Mouse (Mus musculus) forebrain, embryonic 14.5 days (tissue): ENCODE data around the gene Rhbg. TPM values are rescaled to one million over a fixed set of nuclear protein-coding genes. Genes with fewer than 3 reads are reported as not detected.

Experiments used
- ATAC-seq: fragments of 200-750 bp; cut with Nextera tagmentation; 2 replicates; pipeline ENCODE4 v1.8.0; 2017; ENCODE audit warnings: mild to moderate bottlenecking, moderate library complexity
- DNase-seq: peaks from one replicate; pipeline ENCODE4 v3.0.0-alpha.2; 2015; ENCODE audit warnings: low spot score
- H3K27ac ChIP-seq: fragments of 300-500 bp; sonication (generic); 2 replicates; pipeline ENCODE4 v1.5.1; 2014; ENCODE audit warnings: low read depth, mild to moderate bottlenecking, control low read depth, low read length, moderate library complexity
- H3K27me3 ChIP-seq: fragments of 300-500 bp; sonication (generic); replicated peaks from 2 replicates; pipeline ENCODE4 v1.6.1; 2014; ENCODE audit warnings: low read length, control low read depth, mixed read lengths; ENCODE audit not compliant: control insufficient read depth, insufficient read depth
- H3K36me3 ChIP-seq: fragments of 300-500 bp; sonication (generic); 2 replicates; pipeline ENCODE4 v1.6.1; 2014; ENCODE audit warnings: low read length, control low read depth; ENCODE audit not compliant: control insufficient read depth, insufficient read depth
- H3K4me1 ChIP-seq: fragments of 300-500 bp; sonication (generic); 2 replicates; pipeline ENCODE4 v1.6.1; 2014; ENCODE audit warnings: antibody characterized with exemption, low read length, control low read depth; ENCODE audit not compliant: control insufficient read depth, insufficient read depth
- H3K4me2 ChIP-seq: fragments of 300-500 bp; sonication (generic); 2 replicates; pipeline ENCODE4 v1.6.1; 2014; ENCODE audit warnings: mild to moderate bottlenecking, control low read depth, low read length
- H3K4me3 ChIP-seq: fragments of 300-500 bp; sonication (generic); 2 replicates; pipeline ENCODE4 v1.5.1; 2014; ENCODE audit warnings: low read depth, low read length, control low read depth
- H3K9ac ChIP-seq: fragments of 300-500 bp; sonication (generic); 2 replicates; pipeline ENCODE4 v1.6.1; 2014; ENCODE audit warnings: mild to moderate bottlenecking, low read length, control low read depth, moderate library complexity
- H3K9me3 ChIP-seq: fragments of 300-500 bp; sonication (generic); replicated peaks from 2 replicates; pipeline ENCODE4 v1.6.1; 2016; ENCODE audit warnings: low read length, control low read depth, mixed read lengths; ENCODE audit not compliant: control insufficient read depth
- WGBS: fragments of 180-500 bp; shearing (Covaris S2); extraction: QIAGEN DNeasy Blood & Tissue Kit; methylation state at CpG from one replicate; pipeline ENCODE4 v1.1.7; 2014; 5-methylcytosine and 5-hydroxymethylcytosine counted together
- polyA plus RNA-seq: library from polyadenylated mRNA; unstranded; fragments of >200 nt; fragmentation: Nextera tagmentation; extraction: Ambion mirVana; gene quantifications from 2 replicates; pipeline ENCODE4 v1.2.1, GENCODE M21; 2014

Rhbg gene
- polyA plus RNA-seq, 1 experiment from 2014 or later, result 0.25 TPM

- peaks cover 12% of the 10 kb centered on the region; the same call in 1 of the 2 replicates for H3K4me1 ChIP-seq
- no peaks in the 10 kb centered on the region for H3K27me3 ChIP-seq
- H3K36me3 ChIP-seq, result peaks cover 68% of the 10 kb centered on the region
Observed at GRCm38 (mm10) chr3:88212356-88212755, 42.2 kb downstream of the Rhbg start.

GRCm38 (mm10) chr3:88210918-88211317 lies 43.6 kb downstream of the Rhbg start:
- Histone ChIP-seq H3K27me3 (no peaks in the 10 kb centered on the region), H3K4me1 (peaks cover 14% of the 10 kb centered on the region; the same call in 1 of the 2 replicates), H3K27ac (peak overlapping the region; percentile 100)

More at GRCm38 (mm10) chr3:88212356-88212755, 42.2 kb downstream of the Rhbg start:
- Histone ChIP-seq H3K4me2 (peak overlapping the region; percentile 98), H3K9ac (peak overlapping the region; percentile 100), H3K9me3 (no peaks in the 10 kb centered on the region), H3K27ac (peak overlapping the region; percentile 100), H3K4me3 (peak overlapping the region; percentile 86)
- ATAC-seq, result no peak
- WGBS, result 13% methylated on average over 1 of the region's 1 CpGs
- no peak for DNase-seq

GRCm38 (mm10) chr3:88210121-88210520 lies 44.4 kb downstream of the Rhbg start:
- DNase-seq (peak; percentile 25), ATAC-seq (no peak)
- Histone ChIP-seq H3K27ac (peak overlapping the region; percentile 100), H3K36me3 (peaks cover 46% of the 10 kb centered on the region), H3K27me3 (no peaks in the 10 kb centered on the region), H3K4me3 (peak overlapping the region; percentile 86), H3K9me3 (no peaks in the 10 kb centered on the region), H3K9ac (peak overlapping the region; percentile 100), H3K4me2 (peak overlapping the region; percentile 98), H3K4me1 (peaks cover 15% of the 10 kb centered on the region)
- WGBS, result 21% methylated on average over 2 of the region's 2 CpGs

More at GRCm38 (mm10) chr3:88210918-88211317, 43.6 kb downstream of the Rhbg start:
- Histone ChIP-seq H3K36me3 (peaks cover 54% of the 10 kb centered on the region), H3K4me2 (peak overlapping the region; percentile 98), H3K9me3 (no peaks in the 10 kb centered on the region), H3K9ac (peak overlapping the region; percentile 100), H3K4me3 (peak overlapping the region; percentile 86)
- DNase-seq (peak; percentile 33), ATAC-seq (no peak)
- WGBS, result 22% methylated on average over 2 of the region's 2 CpGs

- Histone ChIP-seq H3K9me3 (no peaks in the 10 kb centered on the region), H3K27ac (peak overlapping the region; percentile 100), H3K36me3 (peaks cover 38% of the 10 kb centered on the region), H3K27me3 (no peaks in the 10 kb centered on the region), H3K9ac (peak overlapping the region; percentile 100), H3K4me2 (peak overlapping the region; percentile 98), H3K4me3 (peak overlapping the region; percentile 86), H3K4me1 (peaks cover 21% of the 10 kb centered on the region)
- 3% methylated on average over 6 of the region's 6 CpGs for WGBS
- ATAC-seq (no peak), DNase-seq (peak; percentile 14)
Observed at GRCm38 (mm10) chr3:88209306-88209705, 45.2 kb downstream of the Rhbg start.

GRCm38 (mm10) chr3:88208226-88208720 lies 46.2 kb downstream of the Rhbg start:
- DNase-seq (peak; percentile 43), ATAC-seq (no peak)
- Histone ChIP-seq H3K9ac (peak overlapping the region; percentile 100), H3K9me3 (no peaks in the 10 kb centered on the region), H3K4me1 (peaks cover 31% of the 10 kb centered on the region), H3K27me3 (no peaks in the 10 kb centered on the region), H3K4me2 (peak overlapping the region; percentile 98), H3K36me3 (peaks cover 34% of the 10 kb centered on the region), H3K27ac (peak overlapping the region; percentile 100), H3K4me3 (peak overlapping the region; percentile 86)
- WGBS, result 3% methylated on average over 3 of the region's 3 CpGs

- H3K9me3 ChIP-seq, result no peaks in the 10 kb centered on the region
- ATAC-seq, result no peak
- peak overlapping the region; percentile 100 for H3K27ac ChIP-seq
- peak overlapping the region; percentile 100 for H3K9ac ChIP-seq
- peaks cover 37% of the 10 kb centered on the region for H3K4me1 ChIP-seq
- DNase-seq, result peak; percentile 77
- peak overlapping the region; percentile 98 for H3K4me2 ChIP-seq
- H3K4me3 ChIP-seq, result peak overlapping the region; percentile 86
- WGBS, result 3% methylated on average over 12 of the region's 15 CpGs
- H3K36me3 ChIP-seq, result peaks cover 29% of the 10 kb centered on the region; the same call in 1 of the 2 replicates
- H3K27me3 ChIP-seq, result no peaks in the 10 kb centered on the region
Observed at GRCm38 (mm10) chr3:88207451-88208100, 46.9 kb downstream of the Rhbg start.

- peaks cover 39% of the 10 kb centered on the region for H3K4me1 ChIP-seq
- peaks cover 23% of the 10 kb centered on the region; the same call in 1 of the 2 replicates for H3K36me3 ChIP-seq
- H3K9me3 ChIP-seq, result no peaks in the 10 kb centered on the region
- WGBS, result 0% methylated on average over 14 of the region's 14 CpGs
- H3K27me3 ChIP-seq, result no peaks in the 10 kb centered on the region
- H3K27ac ChIP-seq, result peak overlapping the region; percentile 100
- DNase-seq (peak; percentile 92), ATAC-seq (peak; percentile 13)
- H3K9ac ChIP-seq, result peak overlapping the region; percentile 100
- H3K4me3 ChIP-seq, result peak overlapping the region; percentile 86
- peak overlapping the region; percentile 98 for H3K4me2 ChIP-seq
Observed at GRCm38 (mm10) chr3:88206901-88207371, 47.6 kb downstream of the Rhbg start.

- Histone ChIP-seq H3K4me2 (peak overlapping the region; percentile 98), H3K27ac (peak overlapping the region; percentile 100), H3K9ac (peak overlapping the region; percentile 100), H3K36me3 (peaks cover 19% of the 10 kb centered on the region; the same call in 1 of the 2 replicates), H3K27me3 (no peaks in the 10 kb centered on the region), H3K9me3 (no peaks in the 10 kb centered on the region), H3K4me3 (peak overlapping the region; percentile 86), H3K4me1 (peaks cover 42% of the 10 kb centered on the region)
- ATAC-seq (peak; percentile 1; the same call in 1 of the 2 replicates), DNase-seq (no peak)
- WGBS, result 1% methylated on average over 3 of the region's 3 CpGs
Observed at GRCm38 (mm10) chr3:88206500-88206899, 48.0 kb downstream of the Rhbg start.
